Mouse (Mus musculus) stomach, embryonic 14.5 days (tissue): ENCODE measurements at regions not wholly inside any gene's neighbourhood (a gene's known extent, or its start where the extent isn't known, plus 50 kb on each side); places are given as distances from the start of the nearest gene placed in this dataset.

Experiments
- ATAC-seq: fragments of 200-750 bp; cut with Nextera tagmentation; 2 replicates; pipeline ENCODE4 v1.8.0; 2017; ENCODE audit warnings: low read depth, moderate TSS enrichment; ENCODE audit not compliant: insufficient number of reproducible peaks, insufficient read depth, low FRiP score
- H3K27ac ChIP-seq: fragments of 300-500 bp; sonication (generic); 2 replicates; pipeline ENCODE4 v1.5.1; 2014; ENCODE audit warnings: mild to moderate bottlenecking, low read length, moderate library complexity, mixed read lengths
- H3K27me3 ChIP-seq: fragments of 300-500 bp; sonication (generic); 2 replicates; pipeline ENCODE4 v1.6.1; 2014; ENCODE audit warnings: low read length, control low read depth, mixed read lengths; ENCODE audit not compliant: control insufficient read depth, insufficient read depth
- H3K36me3 ChIP-seq: fragments of 300-500 bp; sonication (generic); 2 replicates; pipeline ENCODE4 v1.6.1; 2014; ENCODE audit warnings: mild to moderate bottlenecking, control low read depth, low read length, moderate library complexity, mixed read lengths; ENCODE audit not compliant: control insufficient read depth, insufficient read depth
- H3K4me1 ChIP-seq: fragments of 300-500 bp; sonication (generic); 2 replicates; pipeline ENCODE4 v1.6.1; 2014; ENCODE audit warnings: low read length, control low read depth, mixed read lengths; ENCODE audit not compliant: control insufficient read depth, insufficient read depth
- H3K4me2 ChIP-seq: fragments of 300-500 bp; sonication (generic); replicated peaks from 2 replicates; pipeline ENCODE4 v1.6.1; 2014; ENCODE audit warnings: low read depth, low read length, control low read depth
- H3K4me3 ChIP-seq: fragments of 300-500 bp; sonication (generic); 2 replicates; pipeline ENCODE4 v1.5.1; 2014; ENCODE audit warnings: low read depth, low read length, control low read depth
- H3K9ac ChIP-seq: fragments of 300-500 bp; sonication (generic); replicated peaks from 2 replicates; pipeline ENCODE4 v1.6.1; 2014; ENCODE audit warnings: low read depth, mild to moderate bottlenecking, control low read depth, low read length, moderate library complexity, mixed read lengths
- H3K9me3 ChIP-seq: fragments of 300-500 bp; sonication (generic); 2 replicates; pipeline ENCODE4 v1.6.1; 2016; ENCODE audit warnings: low read depth, low read length, control low read depth; ENCODE audit not compliant: control insufficient read depth
- WGBS: fragments of 180-500 bp; shearing (Covaris S2); extraction: QIAGEN DNeasy Blood & Tissue Kit; methylation state at CpG from one replicate; pipeline ENCODE4 v1.1.7; 2014; 5-methylcytosine and 5-hydroxymethylcytosine counted together

GRCm38 (mm10) chr2:159826417-159826816 lies 507.5 kb downstream of the Gm826 start:
- no peak for ATAC-seq
- no peaks in the 10 kb centered on the region for H3K36me3 ChIP-seq
- H3K4me2 ChIP-seq, result no peak overlapping the region
- H3K27ac ChIP-seq, result no peak overlapping the region
- H3K27me3 ChIP-seq, result no peaks in the 10 kb centered on the region
- no peak overlapping the region for H3K9ac ChIP-seq
- H3K4me3 ChIP-seq, result no peak overlapping the region
- WGBS, result 92% methylated on average over 2 of the region's 2 CpGs
- H3K4me1 ChIP-seq, result no peaks in the 10 kb centered on the region
- no peaks in the 10 kb centered on the region for H3K9me3 ChIP-seq

- no peak overlapping the region for H3K9ac ChIP-seq
- no peaks in the 10 kb centered on the region for H3K27me3 ChIP-seq
- no peaks in the 10 kb centered on the region for H3K36me3 ChIP-seq
- no peaks in the 10 kb centered on the region for H3K9me3 ChIP-seq
- 79% methylated on average over 2 of the region's 2 CpGs for WGBS
- H3K4me3 ChIP-seq, result no peak overlapping the region
- ATAC-seq, result no peak
- H3K4me1 ChIP-seq, result no peaks in the 10 kb centered on the region
- no peak overlapping the region for H3K27ac ChIP-seq
- no peak overlapping the region for H3K4me2 ChIP-seq
Measured at GRCm38 (mm10) chr2:159818556-159818955, 515.4 kb downstream of the Gm826 start.

- no peak for ATAC-seq
- no peak overlapping the region for H3K27ac ChIP-seq
- WGBS, result 89% methylated on average over 8 of the region's 8 CpGs
Measured at GRCm38 (mm10) chr2:159816344-159816743, 517.6 kb downstream of the Gm826 start.

More at GRCm38 (mm10) chr2:159816344-159816743, 517.6 kb downstream of the Gm826 start:
- no peaks in the 10 kb centered on the region for H3K36me3 ChIP-seq
- H3K4me2 ChIP-seq, result no peak overlapping the region
- no peaks in the 10 kb centered on the region for H3K27me3 ChIP-seq
- no peaks in the 10 kb centered on the region for H3K9me3 ChIP-seq
- no peaks in the 10 kb centered on the region for H3K4me1 ChIP-seq
- no peak overlapping the region for H3K4me3 ChIP-seq
- no peak overlapping the region for H3K9ac ChIP-seq
